Mouse (Mus musculus) limb, embryonic 14.5 days (tissue): ENCODE measurements around the gene Nrarp. TPM values are rescaled to one million over a fixed set of nuclear protein-coding genes. Genes with fewer than 3 reads are reported as not detected.

Source experiments
- ATAC-seq: fragments of 200-750 bp; cut with Nextera tagmentation; 2 replicates; pipeline ENCODE4 v1.8.0; 2017; ENCODE audit warnings: low read depth, moderate number of reproducible peaks, moderate TSS enrichment; ENCODE audit not compliant: low FRiP score
- DNase-seq: peaks from one replicate; pipeline ENCODE4 v3.0.0-alpha.2; 2015; ENCODE audit warnings: low spot score
- H3K27ac ChIP-seq: fragments of 300-500 bp; sonication (generic); replicated peaks from 2 replicates; pipeline ENCODE4 v1.5.1; 2014; ENCODE audit warnings: low read depth, mild to moderate bottlenecking, low read length, moderate library complexity, mixed read lengths
- H3K27me3 ChIP-seq: fragments of 300-500 bp; sonication (generic); 2 replicates; pipeline ENCODE4 v1.6.1; 2014; ENCODE audit warnings: low read length, mixed read lengths; ENCODE audit not compliant: control insufficient read depth, insufficient read depth
- H3K36me3 ChIP-seq: fragments of 300-500 bp; sonication (generic); 2 replicates; pipeline ENCODE4 v1.6.1; 2014; ENCODE audit warnings: mild to moderate bottlenecking, low read length, moderate library complexity, mixed read lengths; ENCODE audit not compliant: control insufficient read depth, insufficient read depth
- H3K4me1 ChIP-seq: fragments of 300-500 bp; sonication (generic); 2 replicates; pipeline ENCODE4 v1.6.1; 2014; ENCODE audit warnings: antibody characterized with exemption, low read length, mixed read lengths; ENCODE audit not compliant: control insufficient read depth, insufficient read depth
- H3K4me2 ChIP-seq: fragments of 300-500 bp; sonication (generic); replicated peaks from 2 replicates; pipeline ENCODE4 v1.6.1; 2014; ENCODE audit warnings: low read depth, mild to moderate bottlenecking, low read length, moderate library complexity; ENCODE audit not compliant: severe bottlenecking
- H3K4me3 ChIP-seq: fragments of 300-500 bp; sonication (generic); replicated peaks from 2 replicates; pipeline ENCODE4 v1.5.1; 2014; ENCODE audit warnings: low read length
- H3K9ac ChIP-seq: fragments of 300-500 bp; sonication (generic); 2 replicates; pipeline ENCODE4 v1.6.1; 2014; ENCODE audit warnings: mild to moderate bottlenecking, low read depth, low read length, moderate library complexity; ENCODE audit not compliant: severe bottlenecking
- H3K9me3 ChIP-seq: fragments of 300-500 bp; sonication (generic); 2 replicates; pipeline ENCODE4 v1.6.1; 2016; ENCODE audit warnings: low read length; ENCODE audit not compliant: control insufficient read depth
- POLR2A ChIP-seq: fragments of 200-500 bp; IDR thresholded peaks from 2 replicates; pipeline ENCODE4 v1.8.0; 2012; ENCODE audit warnings: inconsistent platforms, mild to moderate bottlenecking, moderate library complexity, borderline replicate concordance; ENCODE audit not compliant: insufficient read depth, insufficient read length; ENCODE audit errors: extremely low read depth
- WGBS: fragments of 180-500 bp; shearing (Covaris S2); extraction: QIAGEN DNeasy Blood & Tissue Kit; methylation state at CpG from one replicate; pipeline ENCODE4 v1.1.7; 2014; 5-methylcytosine and 5-hydroxymethylcytosine counted together
- polyA plus RNA-seq, 2 experiments: library from polyadenylated mRNA; depleted of rRNA in 1 of 2; stranded (reverse) in 1 of 2; unstranded in 1 of 2; fragments of >200 nt; fragmentation: Nextera tagmentation in 1 of 2; extraction: Ambion mirVana in 1 of 2; gene quantifications; 2 replicates each; pipeline versions ENCODE4 v1.2.1 to v1.2.3; 2012 to 2014

The Nrarp gene
- polyA plus RNA-seq, 2 experiments, result 27.7 to 34.0 TPM

GRCm38 (mm10) chr2:25217666-25218065, 37.1 kb downstream of the Nrarp start:
- DNase-seq (no peak), ATAC-seq (no peak)
- TF ChIP-seq POLR2A, result no peak
- WGBS, result 65% methylated on average over 2 of the region's 2 CpGs
- H3K4me2 ChIP-seq, result no peak overlapping the region
- peaks cover 9% of the 10 kb centered on the region; the same call in 1 of the 2 replicates for H3K36me3 ChIP-seq
- H3K27ac ChIP-seq, result no peak overlapping the region
- no peak overlapping the region for H3K4me3 ChIP-seq
- no peaks in the 10 kb centered on the region for H3K9me3 ChIP-seq
- no peaks in the 10 kb centered on the region for H3K4me1 ChIP-seq
- H3K9ac ChIP-seq, result no peak overlapping the region
- no peaks in the 10 kb centered on the region for H3K27me3 ChIP-seq

GRCm38 (mm10) chr2:25218445-25218844, 37.9 kb downstream of the Nrarp start, which contains the start of gene Fam166a:
Gene Fam166a, plus strand, starts transcription at chr2:25218745.
- Histone ChIP-seq H3K9ac (no peak within 1 kb of the TSS), H3K36me3 (peaks cover 9% of the 10 kb centered on the region; the same call in 1 of the 2 replicates), H3K27ac (no peak within 1 kb of the TSS), H3K4me3 (no peak within 1 kb of the TSS), H3K27me3 (no peaks in the 10 kb centered on the region), H3K4me2 (no peak within 1 kb of the TSS), H3K4me1 (peaks cover 3% of the 10 kb centered on the region), H3K9me3 (no peaks in the 10 kb centered on the region)
- ATAC-seq, result no peak
- DNase-seq, result no peak
- no peak for TF ChIP-seq POLR2A

GRCm38 (mm10) chr2:25221331-25221772, 40.8 kb downstream of the Nrarp start:
- no peak overlapping the region for H3K4me2 ChIP-seq
- H3K27me3 ChIP-seq, result no peaks in the 10 kb centered on the region
- no peak for ATAC-seq
- WGBS, result 67% methylated on average over 5 of the region's 5 CpGs
- no peak overlapping the region for H3K9ac ChIP-seq
- H3K4me1 ChIP-seq, result peaks cover 10% of the 10 kb centered on the region
- no peak overlapping the region for H3K4me3 ChIP-seq
- no peak overlapping the region for H3K27ac ChIP-seq
- no peaks in the 10 kb centered on the region for H3K9me3 ChIP-seq
- peaks cover 9% of the 10 kb centered on the region; the same call in 1 of the 2 replicates for H3K36me3 ChIP-seq
- DNase-seq, result no peak
- TF ChIP-seq POLR2A, result no peak

GRCm38 (mm10) chr2:25223681-25224491, 43.3 kb downstream of the Nrarp start:
- DNase-seq, result peak; percentile 54
- TF ChIP-seq POLR2A, result no peak
- WGBS, result 4% methylated on average over 35 of the region's 53 CpGs
- peaks cover 9% of the 10 kb centered on the region; the same call in 1 of the 2 replicates for H3K36me3 ChIP-seq
- H3K4me1 ChIP-seq, result peaks cover 11% of the 10 kb centered on the region
- no peaks in the 10 kb centered on the region for H3K27me3 ChIP-seq
- peak overlapping the region; percentile 79 for H3K27ac ChIP-seq
- H3K9ac ChIP-seq, result peak overlapping the region; percentile 76
- peak overlapping the region; percentile 86 for H3K4me3 ChIP-seq
- ATAC-seq, result 0 out of 2 replicates have a peak, but pooled peaks have one; percentile 4
- no peaks in the 10 kb centered on the region for H3K9me3 ChIP-seq
- H3K4me2 ChIP-seq, result peak overlapping the region; percentile 57

- WGBS, result 0% methylated on average over 13 of the region's 17 CpGs
- H3K27me3 ChIP-seq, result no peaks in the 10 kb centered on the region
These were observed 43.9 kb downstream of the Nrarp start, which contains the start of gene Tubb4b for GRCm38 (mm10) chr2:25224492-25224765. Gene Tubb4b, minus strand, starts transcription at chr2:25224702.

More at GRCm38 (mm10) chr2:25224492-25224765, 43.9 kb downstream of the Nrarp start, which contains the start of gene Tubb4b:
- peak within 1 kb of the TSS; percentile 86 for H3K4me3 ChIP-seq
- H3K9me3 ChIP-seq, result no peaks in the 10 kb centered on the region
- H3K36me3 ChIP-seq, result peaks cover 9% of the 10 kb centered on the region; the same call in 1 of the 2 replicates
- ATAC-seq (no peak), DNase-seq (no peak)
- peak within 1 kb of the TSS; percentile 76 for H3K9ac ChIP-seq
- TF ChIP-seq POLR2A, result peak; percentile 99; the same call in 1 of the 2 replicates
- peak within 1 kb of the TSS; percentile 57 for H3K4me2 ChIP-seq
- peaks cover 12% of the 10 kb centered on the region for H3K4me1 ChIP-seq
- peak within 1 kb of the TSS; percentile 91 for H3K27ac ChIP-seq
